Comparison of ENCODE assay signal across 17 mouse cellular contexts in genomic region chr4:99238305-99238704, GRCm38 (mm10). TPM values are rescaled to one million over a fixed set of nuclear protein-coding genes. Genes with fewer than 3 reads are reported as not detected.
DNase-seq lines count a peak whose midpoint lies in the region; ATAC-seq and TF ChIP-seq lines count a peak whose summit lies in the region.
"Had no signal": no experiment of that assay in that cellular context is flagged by ENCODE, and none has a peak within 500 bp of the region (broad histone marks: within the 10 kb centered on the region; RNA-seq: fewer than 3 reads in every experiment).

No protein-coding gene starts in this region.

- H3K79me2 ChIP-seq in MEL (ENCODE audit: control insufficient read depth, insufficient read depth, low read length, poor library complexity), result no peaks in the 10 kb centered on the region

- no peaks in the 10 kb centered on the region for H3K4me1 ChIP-seq in lung, embryonic 14.5 days (ENCODE audit: insufficient read depth)
- H3K4me1 ChIP-seq in MEL (ENCODE audit: control insufficient read depth in 1 of 2, insufficient read depth in 2 of 2, low read length in 2 of 2), result no peaks in the 10 kb centered on the region
- H3K4me1 ChIP-seq: embryonic facial prominence, embryonic 13.5 days; heart, embryonic 13.5 days; hindbrain, embryonic 12.5 days; lung, embryonic 15.5 days; midbrain, embryonic 10.5 days had no signal

- no peak for DNase-seq in gastrocnemius, adult 2 months
- no peak for DNase-seq in gastrocnemius, postnatal 25 days
- peak; percentile 19 for DNase-seq in lung, embryonic 14.5 days
- DNase-seq in lung, adult 18-20 months, result no peak
- DNase-seq in MEL (ENCODE audit: low read depth, low spot score), result peak; percentile 57
- DNase-seq in urinary bladder, postnatal 10 days (ENCODE audit: low spot score), result no peak
- no peak for DNase-seq in ovary, postnatal 36 days (ENCODE audit: low spot score)
- DNase-seq: kidney, adult 9 months; layer of hippocampus, adult 9-11 months; left cerebral cortex, postnatal 4 days; thymus, postnatal 25 days had no signal

- intact Hi-C loops in gastrocnemius, adult 2 months (cut with DNase I), result no loop called here

- no peaks in the 10 kb centered on the region for H3K36me3 ChIP-seq in lung, embryonic 14.5 days (ENCODE audit: insufficient read depth)
- H3K36me3 ChIP-seq in MEL (ENCODE audit: control insufficient read depth in 1 of 2, insufficient read depth in 2 of 2, low read length in 2 of 2), result no peaks in the 10 kb centered on the region
- H3K36me3 ChIP-seq: lung, embryonic 15.5 days had no signal

- no peak for TF ChIP-seq POLR2A in MEL (IDR thresholded peaks at IDR 0.05; ENCODE audit: control insufficient read depth in 1 of 2, insufficient read depth in 1 of 2, low read depth in 1 of 2, low read length in 2 of 2, poor library complexity in 1 of 2)

- ATAC-seq in lung, embryonic 14.5 days (ENCODE audit: insufficient read depth), result no peak
- 0 out of 2 replicates have a peak, but pooled peaks have one; percentile 37 for ATAC-seq in megakaryocyte progenitor cell, adult 5-6 weeks (replicated peaks; ENCODE audit: poor library complexity)

- peak; percentile 25; the same call in 1 of the 2 replicates for TF ChIP-seq CTCF in gastrocnemius, adult 2 months (IDR thresholded peaks at IDR 0.05)
- no peak for TF ChIP-seq CTCF in lung, embryonic 14.5 days (IDR thresholded peaks at IDR 0.05; ENCODE audit: low read depth)
- peak; percentile 35 to 53 (median 52) for TF ChIP-seq CTCF in MEL (IDR thresholded peaks at IDR 0.05 in 2 of 3, conservative IDR thresholded peaks at IDR 0.05 in 1 of 3; ENCODE audit: control insufficient read depth in 1 of 3, insufficient read depth in 1 of 3, low read depth in 2 of 3, low read length in 3 of 3, poor library complexity in 1 of 3, severe bottlenecking in 1 of 3)

- H3K27me3 ChIP-seq in lung, embryonic 14.5 days (ENCODE audit: insufficient read depth, low read length), result no peaks in the 10 kb centered on the region
- no peaks in the 10 kb centered on the region for H3K27me3 ChIP-seq in MEL (ENCODE audit: control insufficient read depth in 1 of 2, insufficient read depth in 2 of 2, low read length in 2 of 2)
- H3K27me3 ChIP-seq: embryonic facial prominence, embryonic 13.5 days; heart, embryonic 13.5 days; hindbrain, embryonic 12.5 days; lung, embryonic 15.5 days had no signal

- no peak overlapping the region for H3K27ac ChIP-seq in gastrocnemius, adult 2 months
- no peak overlapping the region for H3K27ac ChIP-seq in lung, embryonic 14.5 days (ENCODE audit: low read depth)
- no peak overlapping the region for H3K27ac ChIP-seq in MEL (ENCODE audit: control insufficient read depth, low read depth, low read length)
- H3K27ac ChIP-seq: embryonic facial prominence, embryonic 13.5 days; heart, embryonic 13.5 days; hindbrain, embryonic 12.5 days; lung, embryonic 15.5 days; midbrain, embryonic 10.5 days had no signal

- TF ChIP-seq EP300 in MEL (IDR thresholded peaks at IDR 0.05; ENCODE audit: low read depth in 1 of 2, low read length in 2 of 2), result no peak

- no peaks in the 10 kb centered on the region for H3K9me3 ChIP-seq in lung, embryonic 14.5 days (ENCODE audit: low read depth, low read length)
- no peaks in the 10 kb centered on the region for H3K9me3 ChIP-seq in MEL (replicated peaks; ENCODE audit: insufficient read depth, low read length)
- H3K9me3 ChIP-seq: embryonic facial prominence, embryonic 13.5 days; heart, embryonic 13.5 days; lung, embryonic 15.5 days; midbrain, embryonic 10.5 days had no signal

- no peak for TF ChIP-seq RAD21 in MEL (IDR thresholded peaks at IDR 0.05; ENCODE audit: low read depth, low read length)

- H3K9ac ChIP-seq in lung, embryonic 14.5 days, result no peak overlapping the region
- H3K9ac ChIP-seq in MEL (ENCODE audit: control insufficient read depth, low read depth, low read length, poor library complexity, severe bottlenecking), result no peak overlapping the region
- H3K9ac ChIP-seq: embryonic facial prominence, embryonic 13.5 days; heart, embryonic 13.5 days; hindbrain, embryonic 12.5 days; lung, embryonic 15.5 days had no signal

- H3K4me2 ChIP-seq in lung, embryonic 14.5 days, result no peak overlapping the region
- H3K4me2 ChIP-seq: embryonic facial prominence, embryonic 13.5 days; heart, embryonic 13.5 days; hindbrain, embryonic 12.5 days; lung, embryonic 15.5 days had no signal

- H3K4me3 ChIP-seq in gastrocnemius, adult 2 months, result no peak overlapping the region
- no peak overlapping the region for H3K4me3 ChIP-seq in lung, embryonic 14.5 days (ENCODE audit: low read depth, low read length)
- no peak overlapping the region for H3K4me3 ChIP-seq in MEL (ENCODE audit: control insufficient read depth in 1 of 2, insufficient read depth in 1 of 2, low read depth in 2 of 2, low read length in 2 of 2)
- H3K4me3 ChIP-seq: embryonic facial prominence, embryonic 13.5 days; heart, embryonic 13.5 days; hindbrain, embryonic 12.5 days; lung, embryonic 15.5 days; midbrain, embryonic 10.5 days had no signal

- 93% methylated on average over 2 of the region's 2 CpGs for WGBS in lung, embryonic 14.5 days

TF ChIP-seq in MEL, 35 proteins besides CTCF, POLR2A, EP300 and RAD21:
- TF ChIP-seq NRF1 (IDR thresholded peaks at IDR 0.05; ENCODE audit: insufficient read depth, low read depth, low read length, poor library complexity, severe bottlenecking) (no peak), SMC3 (IDR thresholded peaks at IDR 0.05; ENCODE audit: low read depth, low read length) (peak; percentile 9; the same call in 1 of the 2 replicates)

RNA-seq across cellular contexts. Expression of gene Atg4c, which starts 44.6 kb away (rescaled TPM):
- 1 to 10 TPM; 7.3 to 8.0 TPM for total RNA-seq in gastrocnemius, adult 2 months (2021)
- total RNA-seq in gastrocnemius, postnatal 25 days (2021), result 1 to 10 TPM; 4.3 to 4.5 TPM
- polyA plus RNA-seq in lung, embryonic 14.5 days (2014; fragmentation: Nextera tagmentation; extraction: Ambion mirVana), result 11.3 and 12.3 TPM in 2 replicates
- total RNA-seq in MEL (2012; rRNA removed), result 1.2 and 1.9 TPM in 2 replicates
- 1 to 10 TPM in 1 of 2 experiments, not detected in 1; 2.3 TPM for polyA plus RNA-seq in MEL (2012; ENCODE audit: insufficient read depth in 1 of 2, insufficient read length in 2 of 2, low read depth in 1 of 2, low replicate concordance in 2 of 2, missing spikeins in 1 of 2)
- 18.0 and 22.4 TPM in 2 replicates for total RNA-seq in megakaryocyte progenitor cell, adult 5-6 weeks (2015)
- 13.9 and 16.8 TPM in 2 replicates for total RNA-seq in megakaryocyte progenitor cell, adult 5-6 weeks (2017)

RNA-seq across cellular contexts. Expression of gene Gm12689, which starts 57.4 kb away (rescaled TPM):
- total RNA-seq in gastrocnemius, adult 2 months (2021), result under 1 TPM; 0.33 to 0.36 TPM
- under 1 TPM in 1 of 2 experiments, not detected in 1; 0.26 TPM for total RNA-seq in gastrocnemius, postnatal 25 days (2021)
- 0.13 and 0.18 TPM in 2 replicates for polyA plus RNA-seq in lung, embryonic 14.5 days (2014; fragmentation: Nextera tagmentation; extraction: Ambion mirVana)
- total RNA-seq in MEL (2012; rRNA removed), result not detected in 2 replicates
- under 1 TPM in 1 of 2 experiments, not detected in 1; 0.10 TPM for polyA plus RNA-seq in MEL (2012; ENCODE audit: insufficient read depth in 1 of 2, insufficient read length in 2 of 2, low read depth in 1 of 2, low replicate concordance in 2 of 2, missing spikeins in 1 of 2)
- 0.61 and 1.2 TPM in 2 replicates for total RNA-seq in megakaryocyte progenitor cell, adult 5-6 weeks (2015)
- 0.62 TPM in 1 of 2 replicates, not detected in the other for total RNA-seq in megakaryocyte progenitor cell, adult 5-6 weeks (2017)
- polyA plus RNA-seq: lung, embryonic 15.5 days; midbrain, embryonic 10.5 days had no signal

Comparison
In these comparisons a context has a peak if more than half of its experiments do, and no peak if none do; other contexts are left out.
1. DNase-seq: peak in lung, embryonic 14.5 days (single experiment) and MEL (single experiment); none in gastrocnemius, adult 2 months (single experiment), gastrocnemius, postnatal 25 days (single experiment), lung, adult 18-20 months (0 of 2), urinary bladder, postnatal 10 days (single experiment) and ovary, postnatal 36 days (single experiment).